Mouse (Mus musculus) adrenal gland, adult (tissue): ENCODE measurements around the gene Hmga1b.
"Not testable (repeated sequence)": the region's sequence is repeated elsewhere in the genome, so short reads cannot be mapped to it uniquely, and the experiment has no call there.

Source experiments
- DNase-seq, 2 experiments: peaks; one replicate each; pipeline ENCODE4 v3.0.0; 2022 to 2023; ENCODE audit warnings: low spot score in 1 of 2; ENCODE audit not compliant: inconsistent age in 2 of 2

The Hmga1b gene

GRCm38 (mm10) chr11:120783426-120784063 is 21.0 kb downstream of the Hmga1b start:
- DNase-seq: no peak

GRCm38 (mm10) chr11:120784064-120784791 is 21.6 kb downstream of the Hmga1b start, which contains the start of the genes Rfng and Gps1:
Rfng (minus strand) TSS chr11:120784207.
Gps1 (plus strand) TSS chr11:120784272.
- DNase-seq: peak; percentile 87 to 95

GRCm38 (mm10) chr11:120785145-120785544 is 22.6 kb downstream of the Hmga1b start:
- DNase-seq: no peak

- DNase-seq: not testable (repeated sequence)
Observed at GRCm38 (mm10) chr11:120788460-120788859, 25.9 kb downstream of the Hmga1b start.

- DNase-seq: no peak
Observed at GRCm38 (mm10) chr11:120789355-120789754, 26.8 kb downstream of the Hmga1b start.

GRCm38 (mm10) chr11:120789810-120790209 is 27.2 kb downstream of the Hmga1b start:
- no peak for DNase-seq

- DNase-seq: no peak
Observed at GRCm38 (mm10) chr11:120792652-120793051, 30.1 kb downstream of the Hmga1b start.

GRCm38 (mm10) chr11:120795756-120796613 is 33.4 kb downstream of the Hmga1b start, which contains the start of gene Dus1l:
Dus1l (minus strand) TSS chr11:120796403.
- peak; percentile 97 to 99 for DNase-seq

GRCm38 (mm10) chr11:120796614-120796946 is 34.0 kb downstream of the Hmga1b start:
- DNase-seq: no peak

GRCm38 (mm10) chr11:120798244-120798643 is 35.6 kb downstream of the Hmga1b start:
- no peak for DNase-seq

GRCm38 (mm10) chr11:120799316-120799890 is 36.8 kb downstream of the Hmga1b start:
- no peak for DNase-seq

GRCm38 (mm10) chr11:120800061-120800904 is 37.7 kb downstream of the Hmga1b start:
- peak; percentile 92 to 98 for DNase-seq

- DNase-seq: no peak
Observed at GRCm38 (mm10) chr11:120804274-120804673, 41.7 kb downstream of the Hmga1b start.

GRCm38 (mm10) chr11:120804769-120805168 is 42.2 kb downstream of the Hmga1b start:
- no peak for DNase-seq

- DNase-seq: no peak
Observed at GRCm38 (mm10) chr11:120805375-120806298, 43.0 kb downstream of the Hmga1b start.

GRCm38 (mm10) chr11:120808010-120808409 is 45.4 kb downstream of the Hmga1b start:
- peak; percentile 57 to 74 for DNase-seq

GRCm38 (mm10) chr11:120812068-120812467 is 49.5 kb downstream of the Hmga1b start:
- no peak for DNase-seq
